Mouse (Mus musculus) E14TG2a.4 (cell line): ENCODE data around the gene Dzip1l.

ENCODE experiments used
- CTCF ChIP-seq: conservative IDR thresholded peaks from 2 replicates; pipeline ENCODE4 v1.5.1; 2014; ENCODE audit warnings: low read length
- POU5F1 ChIP-seq: IDR thresholded peaks from 2 replicates; pipeline ENCODE4 v1.6.1; 2014; ENCODE audit warnings: low read length, borderline replicate concordance

GRCm38 (mm10) chr9:99675714-99676113 lies 46.4 kb downstream of the Dzip1l start:
- TF ChIP-seq CTCF (no peak), POU5F1 (no peak)
